15 mouse cellular contexts compared by ENCODE assay signal in genomic region chr6:30543851-30544250, GRCm38 (mm10). TPM values are rescaled to one million over a fixed set of nuclear protein-coding genes. Genes with fewer than 3 reads are reported as not detected.
DNase-seq lines count a peak whose midpoint lies in the region; ATAC-seq lines count a peak whose summit lies in the region.
"Had no signal": no experiment of that assay in that cellular context is flagged by ENCODE, and none has a peak within 500 bp of the region (broad histone marks: within the 10 kb centered on the region; RNA-seq: fewer than 3 reads in every experiment).

No protein-coding gene starts in this region.

- peak overlapping the region; percentile 31; the same call in 1 of the 2 replicates for H3K9ac ChIP-seq in kidney, embryonic 14.5 days (ENCODE audit: low read depth, low read length)
- no peak overlapping the region for H3K9ac ChIP-seq in neural tube, embryonic 15.5 days (replicated peaks)
- H3K9ac ChIP-seq in limb, embryonic 11.5 days (ENCODE audit: low read length): peak overlapping the region; percentile 52
- H3K9ac ChIP-seq: hindbrain, embryonic 12.5 days had no signal

- no peak overlapping the region for H3K4me3 ChIP-seq in kidney, embryonic 14.5 days (ENCODE audit: low read length)
- H3K4me3 ChIP-seq in neural tube, embryonic 15.5 days (replicated peaks): no peak overlapping the region
- H3K4me3 ChIP-seq in limb, embryonic 11.5 days (ENCODE audit: low read depth, low read length): peak overlapping the region; percentile 21
- H3K4me3 ChIP-seq: gastrocnemius, adult 2 months; hindbrain, embryonic 12.5 days had no signal

- H3K9me3 ChIP-seq in kidney, embryonic 14.5 days (ENCODE audit: control insufficient read depth, low read length): no peaks in the 10 kb centered on the region
- no peaks in the 10 kb centered on the region for H3K9me3 ChIP-seq in neural tube, embryonic 15.5 days (replicated peaks)
- H3K9me3 ChIP-seq in limb, embryonic 11.5 days (ENCODE audit: control insufficient read depth, low read length): no peaks in the 10 kb centered on the region
- H3K9me3 ChIP-seq: hindbrain, embryonic 12.5 days had no signal

- H3K4me2 ChIP-seq in kidney, embryonic 14.5 days (replicated peaks; ENCODE audit: low read depth, low read length): peak overlapping the region; percentile 11
- no peak overlapping the region for H3K4me2 ChIP-seq in neural tube, embryonic 15.5 days
- peak overlapping the region; percentile 44 for H3K4me2 ChIP-seq in limb, embryonic 11.5 days (ENCODE audit: low read depth, severe bottlenecking)
- H3K4me2 ChIP-seq: hindbrain, embryonic 12.5 days had no signal

- H3K36me3 ChIP-seq in kidney, embryonic 14.5 days (ENCODE audit: control insufficient read depth, insufficient read depth, low read length): no peaks in the 10 kb centered on the region
- no peaks in the 10 kb centered on the region for H3K36me3 ChIP-seq in neural tube, embryonic 15.5 days
- no peaks in the 10 kb centered on the region for H3K36me3 ChIP-seq in limb, embryonic 11.5 days (ENCODE audit: control insufficient read depth, insufficient read depth, low read length)
- H3K36me3 ChIP-seq: hindbrain, embryonic 12.5 days had no signal

- DNase-seq in kidney, adult 11 months: no peak
- DNase-seq in neural tube, embryonic 10.5 days (ENCODE audit: extremely low spot score, low spot score): peak; percentile 21
- peak; percentile 72 for DNase-seq in limb, embryonic 11.5 days (ENCODE audit: low spot score)
- no peak for DNase-seq in spleen, postnatal 36 days (ENCODE audit: low spot score in 2 of 2)
- DNase-seq in cerebellum, adult 11 months: no peak
- DNase-seq: cerebellum, adult 18-20 months; gastrocnemius, adult 2 months; kidney, adult 8-10 months; layer of hippocampus, adult 9-11 months; lung, adult 2 months; thymus, postnatal 36 days had no signal

- H3K27ac ChIP-seq in kidney, embryonic 14.5 days (ENCODE audit: low read depth, low read length): peak overlapping the region; percentile 79; the same call in 1 of the 2 replicates
- H3K27ac ChIP-seq in neural tube, embryonic 15.5 days (replicated peaks): no peak overlapping the region
- peak overlapping the region; percentile 96 for H3K27ac ChIP-seq in limb, embryonic 11.5 days (replicated peaks; ENCODE audit: low read depth, low read length)
- H3K27ac ChIP-seq: gastrocnemius, adult 2 months; hindbrain, embryonic 12.5 days had no signal

- H3K4me1 ChIP-seq in kidney, embryonic 14.5 days (ENCODE audit: control insufficient read depth, insufficient read depth, low read length): peaks cover 50% of the 10 kb centered on the region
- H3K4me1 ChIP-seq in neural tube, embryonic 15.5 days: peaks cover 32% of the 10 kb centered on the region
- H3K4me1 ChIP-seq in limb, embryonic 11.5 days (ENCODE audit: control insufficient read depth, insufficient read depth, low read length): peaks cover 63% of the 10 kb centered on the region

- no peaks in the 10 kb centered on the region for H3K27me3 ChIP-seq in kidney, embryonic 14.5 days (ENCODE audit: control insufficient read depth, insufficient read depth, low read length)
- no peaks in the 10 kb centered on the region for H3K27me3 ChIP-seq in neural tube, embryonic 15.5 days (replicated peaks)
- no peaks in the 10 kb centered on the region for H3K27me3 ChIP-seq in limb, embryonic 11.5 days (ENCODE audit: control insufficient read depth, insufficient read depth, low read length)
- H3K27me3 ChIP-seq: hindbrain, embryonic 12.5 days had no signal

- ATAC-seq in kidney, embryonic 14.5 days (ENCODE audit: low FRiP score, low TSS enrichment): peak; percentile 44
- ATAC-seq in neural tube, embryonic 15.5 days (ENCODE audit: low FRiP score): no peak
- no peak for ATAC-seq in limb, embryonic 11.5 days (ENCODE audit: insufficient number of reproducible peaks, low FRiP score, low TSS enrichment, low read depth)
- ATAC-seq: forebrain, embryonic 14.5 days had no signal

- WGBS in kidney, embryonic 14.5 days: 12% methylated on average over 8 of the region's 8 CpGs
- 23% methylated on average over 8 of the region's 8 CpGs for WGBS in neural tube, embryonic 15.5 days
- WGBS in limb, embryonic 11.5 days: 4% methylated on average over 8 of the region's 8 CpGs

RNA-seq across cellular contexts. Expression of gene Cpa2, which starts 2.5 kb away (rescaled TPM):
- polyA plus RNA-seq in kidney, embryonic 14.5 days (2014; fragmentation: Nextera tagmentation; extraction: Ambion mirVana): 22.7 and 29.8 TPM in 2 replicates
- 11.3 and 20.3 TPM in 2 replicates for polyA plus RNA-seq in neural tube, embryonic 15.5 days (2015; fragmentation: Nextera tagmentation; extraction: Ambion mirVana)
- polyA plus RNA-seq in limb, embryonic 11.5 days (2014; fragmentation: Nextera tagmentation; extraction: Ambion mirVana): 89.6 and 94.4 TPM in 2 replicates

RNA-seq across cellular contexts. Expression of gene Cpa4, which starts 24.3 kb away (rescaled TPM):
- polyA plus RNA-seq in kidney, embryonic 14.5 days (2014; fragmentation: Nextera tagmentation; extraction: Ambion mirVana): 0.09 and 0.12 TPM in 2 replicates
- polyA plus RNA-seq in neural tube, embryonic 15.5 days (2015; fragmentation: Nextera tagmentation; extraction: Ambion mirVana): 0.54 and 0.75 TPM in 2 replicates
- 1.6 and 1.7 TPM in 2 replicates for polyA plus RNA-seq in limb, embryonic 11.5 days (2014; fragmentation: Nextera tagmentation; extraction: Ambion mirVana)

RNA-seq across cellular contexts. Expression of gene Ssmem1, which starts 34.2 kb away (rescaled TPM):
- 0.51 TPM in 1 of 2 replicates, not detected in the other for polyA plus RNA-seq in kidney, embryonic 14.5 days (2014; fragmentation: Nextera tagmentation; extraction: Ambion mirVana)
- polyA plus RNA-seq in neural tube, embryonic 15.5 days (2015; fragmentation: Nextera tagmentation; extraction: Ambion mirVana): not detected in 2 replicates
- 0.17 and 0.28 TPM in 2 replicates for polyA plus RNA-seq in limb, embryonic 11.5 days (2014; fragmentation: Nextera tagmentation; extraction: Ambion mirVana)
- polyA plus RNA-seq: lung, adult 2 months had no signal

RNA-seq across cellular contexts. Expression of gene Tmem209, which starts 34.3 kb away (rescaled TPM):
- 35.2 and 56.8 TPM in 2 replicates for polyA plus RNA-seq in kidney, embryonic 14.5 days (2014; fragmentation: Nextera tagmentation; extraction: Ambion mirVana)
- polyA plus RNA-seq in neural tube, embryonic 15.5 days (2015; fragmentation: Nextera tagmentation; extraction: Ambion mirVana): 21.1 and 29.6 TPM in 2 replicates
- polyA plus RNA-seq in limb, embryonic 11.5 days (2014; fragmentation: Nextera tagmentation; extraction: Ambion mirVana): 44.5 and 50.0 TPM in 2 replicates

Comparison
In these comparisons a context has a peak if more than half of its experiments do, and no peak if none do; other contexts are left out.
1. DNase-seq: peak in neural tube, embryonic 10.5 days (single experiment) and limb, embryonic 11.5 days (single experiment); none in kidney, adult 11 months (single experiment), spleen, postnatal 36 days (0 of 2) and cerebellum, adult 11 months (single experiment).